Mouse (Mus musculus): ENCODE results near the gene Atp11c.

- TF ChIP-seq CTCF (IDR thresholded peaks at IDR 0.05; ENCODE audit: low read depth, low read length) (no peak), POLR2AphosphoS5 (IDR thresholded peaks at IDR 0.05; ENCODE audit: insufficient replicate concordance, low read depth, low read length) (no peak), TAL1 (conservative IDR thresholded peaks at IDR 0.05; ENCODE audit: low read depth, low read length) (no peak)
Observed at GRCm38 (mm10) chrX:60542901-60543300, 49.6 kb downstream of the Atp11c start.
